Mouse (Mus musculus): ENCODE data around the gene Plekho1. TPM values are rescaled to one million over a fixed set of nuclear protein-coding genes. Genes with fewer than 3 reads are reported as not detected.
"Not testable (repeated sequence)": the region's sequence is repeated elsewhere in the genome, so short reads cannot be mapped to it uniquely, and the experiment has no call there.

Plekho1 gene
- polyA plus RNA-seq, 2 experiments: 3.6 to 9.0 TPM

DNA sequence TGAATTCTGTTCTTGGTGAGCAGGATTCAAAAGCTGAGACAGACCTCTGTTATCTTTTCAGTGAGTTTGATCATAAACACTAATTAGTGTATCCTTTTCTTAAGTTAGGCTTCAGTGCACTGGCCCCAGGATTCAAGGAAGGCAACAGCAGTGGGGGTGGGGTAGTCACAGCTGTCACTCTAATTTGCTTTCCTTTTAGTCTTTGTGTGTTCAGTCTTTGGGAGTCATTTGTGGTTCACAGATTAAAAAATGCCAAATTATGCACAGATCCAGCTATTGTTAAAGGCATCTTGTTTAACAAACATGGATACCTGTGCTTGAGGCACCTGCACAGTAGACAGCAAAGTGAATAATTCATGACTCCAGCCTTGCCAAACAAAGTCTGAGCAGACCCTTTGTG is 42.8 kb downstream of the Plekho1 start:
- Histone ChIP-seq H3K36me3 (replicated peaks; ENCODE audit: control insufficient read depth, insufficient read depth, low read depth) (no peaks in the 10 kb centered on the region), H3K9ac (replicated peaks) (no peak overlapping the region), H3K4me3 (ENCODE audit: insufficient read depth in 1 of 2, low read depth in 2 of 2, low read length in 2 of 2) (no peak overlapping the region), H3K27ac (no peak overlapping the region), H3K27me3 (ENCODE audit: control insufficient read depth, insufficient read depth, low read length) (no peaks in the 10 kb centered on the region), H3K4me1 (replicated peaks; ENCODE audit: control insufficient read depth in 2 of 2, insufficient read depth in 2 of 2, low read length in 1 of 2) (peaks cover 8 to 23% of the 10 kb centered on the region in 2 experiments), H3K9me3 (ENCODE audit: control insufficient read depth, low read length) (no peaks in the 10 kb centered on the region), H3K4me2 (ENCODE audit: low read depth) (no peak overlapping the region)
- ATAC-seq (ENCODE audit: insufficient read depth) (no peak), DNase-seq (ENCODE audit: low read depth in 3 of 3, low spot score in 3 of 3) (no peak)
- TF ChIP-seq EP300 (IDR thresholded peaks at IDR 0.05; ENCODE audit: low read depth) (no peak), CTCF (IDR thresholded peaks at IDR 0.05; ENCODE audit: low read depth) (no peak)

DNA sequence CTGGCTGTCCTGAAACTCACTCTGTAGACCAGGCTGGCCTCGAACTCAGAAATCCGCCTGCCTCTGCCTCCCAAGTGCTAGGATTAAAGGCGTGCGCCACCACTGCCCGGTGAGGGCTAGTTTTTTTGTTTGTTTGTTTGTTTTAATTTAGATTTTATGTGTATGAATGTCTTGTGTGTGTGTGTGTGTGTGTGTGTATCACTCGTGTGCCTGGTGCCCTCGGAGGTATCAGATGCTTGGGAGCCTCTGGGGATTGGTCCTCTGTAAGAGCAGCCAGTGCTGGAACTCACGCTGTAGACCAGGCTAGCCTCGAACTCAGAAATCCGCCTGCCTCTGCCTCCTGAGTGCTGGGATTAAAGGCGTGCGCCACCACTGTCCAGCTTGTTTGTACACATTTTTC is 44.2 kb downstream of the Plekho1 start:
- not testable (repeated sequence) for H3K27me3 ChIP-seq (ENCODE audit: control insufficient read depth, insufficient read depth, low read length); H3K36me3 ChIP-seq (replicated peaks; ENCODE audit: control insufficient read depth, insufficient read depth, low read depth); DNase-seq (ENCODE audit: low read depth in 3 of 3, low spot score in 3 of 3); H3K9me3 ChIP-seq (ENCODE audit: control insufficient read depth, low read length); ATAC-seq (ENCODE audit: insufficient read depth)
- Histone ChIP-seq H3K4me1 (replicated peaks; ENCODE audit: control insufficient read depth in 2 of 2, insufficient read depth in 2 of 2, low read length in 1 of 2) (peaks cover 8 to 19% of the 10 kb centered on the region in 2 experiments; a peak in 3 of 4 replicates), H3K9ac (replicated peaks) (peak overlapping the region; percentile 87), H3K4me3 (ENCODE audit: insufficient read depth in 1 of 2, low read depth in 2 of 2, low read length in 2 of 2) (peak overlapping the region; percentile 68 to 87), H3K27ac (peak overlapping the region; percentile 86), H3K4me2 (ENCODE audit: low read depth) (peak overlapping the region; percentile 87)
- WGBS (ENCODE audit: insufficient replicate concordance): 55% methylated on average over 12 of the region's 12 CpGs

DNA sequence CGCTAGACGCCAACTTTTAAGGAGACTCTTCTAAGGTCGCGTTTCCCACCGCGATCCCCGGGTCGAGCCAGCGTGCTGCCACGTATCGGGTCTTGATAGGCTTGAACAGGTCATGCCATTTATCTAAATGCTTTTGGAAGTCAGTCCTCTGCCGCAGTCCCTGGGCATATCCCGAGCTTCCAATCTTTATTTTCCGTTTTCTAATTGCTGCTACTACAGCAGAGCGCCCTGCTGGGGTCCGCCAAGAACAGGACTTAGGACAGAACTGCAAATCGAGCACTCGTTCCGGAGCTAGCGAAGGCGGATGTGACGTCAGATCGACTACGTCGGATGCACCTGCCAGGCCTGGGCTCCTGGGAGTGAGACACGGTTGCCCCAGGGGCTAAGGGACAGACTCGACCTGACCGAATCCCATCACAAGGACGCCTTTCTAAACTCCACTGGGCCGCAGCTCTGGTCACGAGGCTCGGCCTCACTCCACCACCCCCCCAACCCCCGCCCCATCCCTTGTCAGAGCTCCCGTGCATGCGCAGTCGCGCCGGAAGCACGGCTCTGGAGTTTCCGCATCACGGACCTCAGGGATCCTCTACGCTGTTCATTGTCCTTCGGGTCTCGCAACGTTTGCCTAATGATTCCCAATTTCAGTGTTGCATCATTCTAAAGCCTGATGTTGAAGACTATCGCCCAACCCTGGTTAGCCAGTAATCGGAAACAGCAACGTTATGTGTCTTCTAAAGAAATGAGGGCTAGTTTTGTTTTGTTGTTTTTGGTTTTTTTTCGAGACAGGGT is 44.8 kb downstream of the Plekho1 start:
- H3K4me2 ChIP-seq (ENCODE audit: low read depth): peak overlapping the region; percentile 87
- H3K27me3 ChIP-seq (ENCODE audit: control insufficient read depth, insufficient read depth, low read length): no peaks in the 10 kb centered on the region
- TF ChIP-seq EP300 (IDR thresholded peaks at IDR 0.05; ENCODE audit: low read depth): no peak
- TF ChIP-seq CTCF (IDR thresholded peaks at IDR 0.05; ENCODE audit: low read depth): no peak
- WGBS (ENCODE audit: insufficient replicate concordance): under 1% methylated on average over 49 of the region's 49 CpGs
- H3K9ac ChIP-seq (replicated peaks): peak overlapping the region; percentile 87
- peak; percentile 74 to 83 (median 75) for DNase-seq (ENCODE audit: low read depth in 3 of 3, low spot score in 3 of 3)
- no peaks in the 10 kb centered on the region for H3K9me3 ChIP-seq (ENCODE audit: control insufficient read depth, low read length)
- H3K4me1 ChIP-seq (replicated peaks; ENCODE audit: control insufficient read depth in 2 of 2, insufficient read depth in 2 of 2, low read length in 1 of 2): peaks cover 6 to 19% of the 10 kb centered on the region in 2 experiments; a peak in 2 of 4 replicates
- H3K4me3 ChIP-seq (ENCODE audit: insufficient read depth in 1 of 2, low read depth in 2 of 2, low read length in 2 of 2): peak overlapping the region; percentile 68 to 87
- peaks cover 7% of the 10 kb centered on the region for H3K36me3 ChIP-seq (replicated peaks; ENCODE audit: control insufficient read depth, insufficient read depth, low read depth)
- peak overlapping the region; percentile 86 for H3K27ac ChIP-seq
- ATAC-seq (ENCODE audit: insufficient read depth): peak; percentile 92

DNA sequence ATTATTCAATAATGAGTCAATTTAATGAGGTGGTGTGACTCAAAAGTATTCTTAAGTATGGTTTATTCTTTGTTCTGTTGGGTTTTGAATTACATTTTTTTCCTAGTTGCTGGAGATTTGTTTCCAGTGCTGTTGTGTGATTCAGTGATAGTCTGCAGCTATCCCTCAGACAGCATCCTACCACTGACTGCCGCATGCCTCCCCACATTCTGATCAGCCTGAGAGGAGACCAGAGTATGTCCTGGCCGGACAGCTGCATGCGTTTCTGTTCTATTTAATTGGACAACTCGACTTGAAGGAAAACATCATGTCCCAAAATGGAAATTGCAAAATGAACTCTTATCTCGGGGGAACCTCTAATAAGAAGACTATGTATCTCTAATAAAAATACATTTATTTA is 47.5 kb downstream of the Plekho1 start:
- Histone ChIP-seq H3K27ac (no peak overlapping the region), H3K9me3 (ENCODE audit: control insufficient read depth, low read length) (no peaks in the 10 kb centered on the region), H3K36me3 (replicated peaks; ENCODE audit: control insufficient read depth, insufficient read depth, low read depth) (peaks cover 25% of the 10 kb centered on the region), H3K27me3 (ENCODE audit: control insufficient read depth, insufficient read depth, low read length) (no peaks in the 10 kb centered on the region), H3K4me1 (replicated peaks; ENCODE audit: control insufficient read depth in 2 of 2, insufficient read depth in 2 of 2, low read length in 1 of 2) (peaks cover 2 to 13% of the 10 kb centered on the region in 2 experiments; a peak in 2 of 4 replicates), H3K4me2 (ENCODE audit: low read depth) (no peak overlapping the region), H3K4me3 (ENCODE audit: insufficient read depth in 1 of 2, low read depth in 2 of 2, low read length in 2 of 2) (no peak overlapping the region), H3K9ac (replicated peaks) (no peak overlapping the region)
- ATAC-seq (ENCODE audit: insufficient read depth) (no peak), DNase-seq (ENCODE audit: low read depth in 3 of 3, low spot score in 3 of 3) (no peak)
- TF ChIP-seq CTCF (IDR thresholded peaks at IDR 0.05; ENCODE audit: low read depth) (no peak), EP300 (IDR thresholded peaks at IDR 0.05; ENCODE audit: low read depth) (no peak)
- WGBS (ENCODE audit: insufficient replicate concordance): 83% methylated on average over 5 of the region's 5 CpGs

DNA sequence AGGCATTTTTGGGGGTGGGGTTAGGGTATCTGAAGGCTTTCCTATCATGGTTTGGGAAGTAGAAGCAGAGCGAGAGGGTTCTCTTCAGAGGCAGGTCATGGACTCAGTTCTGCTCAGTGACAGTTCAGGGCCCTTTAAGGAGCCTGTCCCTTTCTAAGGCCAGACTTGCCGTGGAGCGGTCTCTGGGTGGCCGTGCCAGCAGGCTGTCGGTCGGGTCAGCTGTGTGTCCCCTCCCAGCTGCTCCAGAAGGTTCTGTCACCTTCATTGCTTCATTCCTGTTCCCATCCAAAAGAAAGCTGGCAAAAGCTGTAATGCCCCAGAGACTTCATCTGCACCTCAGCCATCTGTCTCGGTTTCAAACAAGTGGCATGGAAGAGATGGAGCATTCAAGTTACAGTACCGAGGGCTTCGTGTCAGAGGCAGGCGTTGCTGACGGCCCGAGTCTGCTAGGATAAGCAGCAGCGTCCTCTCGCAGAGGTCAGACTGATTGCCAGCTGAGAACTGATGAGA is 50.0 kb downstream of the Plekho1 start:
- DNase-seq (ENCODE audit: low read depth in 3 of 3, low spot score in 3 of 3): no peak
- H3K9me3 ChIP-seq (ENCODE audit: control insufficient read depth, low read length): no peaks in the 10 kb centered on the region
- H3K36me3 ChIP-seq (replicated peaks; ENCODE audit: control insufficient read depth, insufficient read depth, low read depth): peaks cover 50% of the 10 kb centered on the region
- no peaks in the 10 kb centered on the region for H3K27me3 ChIP-seq (ENCODE audit: control insufficient read depth, insufficient read depth, low read length)
- no peak overlapping the region for H3K9ac ChIP-seq (replicated peaks)
- peaks cover 2 to 6% of the 10 kb centered on the region in 2 experiments; a peak in 2 of 4 replicates for H3K4me1 ChIP-seq (replicated peaks; ENCODE audit: control insufficient read depth in 2 of 2, insufficient read depth in 2 of 2, low read length in 1 of 2)
- no peak overlapping the region for H3K27ac ChIP-seq
- WGBS (ENCODE audit: insufficient replicate concordance): 91% methylated on average over 14 of the region's 14 CpGs
- TF ChIP-seq EP300 (IDR thresholded peaks at IDR 0.05; ENCODE audit: low read depth): no peak
- ATAC-seq (ENCODE audit: insufficient read depth): no peak
- H3K4me3 ChIP-seq (ENCODE audit: insufficient read depth in 1 of 2, low read depth in 2 of 2, low read length in 2 of 2): no peak overlapping the region
- H3K4me2 ChIP-seq (ENCODE audit: low read depth): no peak overlapping the region

All from liver, embryonic 14.5 days (tissue).